Mouse (Mus musculus) cerebellum, adult 2 months (tissue): ENCODE data around the gene Cntnap2.

Experiments
- CTCF ChIP-seq: fragments of 200-500 bp; IDR thresholded peaks from 2 replicates; pipeline ENCODE4 v1.5.1; 2011; ENCODE audit warnings: low read depth, mild to moderate bottlenecking, control low read depth, low read length, moderate library complexity, borderline replicate concordance; ENCODE audit not compliant: insufficient read depth
- POLR2A ChIP-seq: fragments of 200-500 bp; IDR thresholded peaks from 2 replicates; pipeline ENCODE4 v1.6.1; 2011; ENCODE audit warnings: low read length, control low read depth, borderline replicate concordance; ENCODE audit not compliant: insufficient read depth

GRCm38 (mm10) chr6:47279183-47279582 is 2220.0 kb downstream of the Cntnap2 start:
- TF ChIP-seq CTCF, result no peak
- no peak for TF ChIP-seq POLR2A
